Mouse (Mus musculus) CH12.LX (cell line): ENCODE results near the gene Ndufa8.

Experiments
- CTCF ChIP-seq, 2 experiments: IDR thresholded peaks in 1 of 2; conservative IDR thresholded peaks in 1 of 2; 2 replicates each; pipeline ENCODE4 v1.5.1; 2011 to 2012; ENCODE audit warnings: low read depth in 2 of 2, low read length in 2 of 2, improper control_type of control experiment in 1 of 2, inconsistent platforms in 1 of 2, mild to moderate bottlenecking in 1 of 2, moderate library complexity in 1 of 2
- EP300 ChIP-seq: IDR thresholded peaks from 2 replicates; pipeline ENCODE4 v1.6.1; 2011; ENCODE audit warnings: low read length, improper control_type of control experiment
- ETS1 ChIP-seq: conservative IDR thresholded peaks from 2 replicates; pipeline ENCODE4 v1.6.1; 2012; ENCODE audit warnings: low read depth, mild to moderate bottlenecking, inconsistent platforms, low read length, improper control_type of control experiment, moderate library complexity
- POLR2A ChIP-seq: IDR thresholded peaks from 2 replicates; pipeline ENCODE4 v1.6.1; 2011; ENCODE audit warnings: low read depth, mild to moderate bottlenecking, improper control_type of control experiment, low read length
- SIN3A ChIP-seq: IDR thresholded peaks from 2 replicates; pipeline ENCODE4 v1.6.1; 2012; ENCODE audit warnings: low read length, improper control_type of control experiment, inconsistent platforms
- TCF12 ChIP-seq: IDR thresholded peaks from 2 replicates; pipeline ENCODE4 v1.6.1; 2014; ENCODE audit warnings: low read depth, mild to moderate bottlenecking, inconsistent platforms, low read length, improper control_type of control experiment

DNA sequence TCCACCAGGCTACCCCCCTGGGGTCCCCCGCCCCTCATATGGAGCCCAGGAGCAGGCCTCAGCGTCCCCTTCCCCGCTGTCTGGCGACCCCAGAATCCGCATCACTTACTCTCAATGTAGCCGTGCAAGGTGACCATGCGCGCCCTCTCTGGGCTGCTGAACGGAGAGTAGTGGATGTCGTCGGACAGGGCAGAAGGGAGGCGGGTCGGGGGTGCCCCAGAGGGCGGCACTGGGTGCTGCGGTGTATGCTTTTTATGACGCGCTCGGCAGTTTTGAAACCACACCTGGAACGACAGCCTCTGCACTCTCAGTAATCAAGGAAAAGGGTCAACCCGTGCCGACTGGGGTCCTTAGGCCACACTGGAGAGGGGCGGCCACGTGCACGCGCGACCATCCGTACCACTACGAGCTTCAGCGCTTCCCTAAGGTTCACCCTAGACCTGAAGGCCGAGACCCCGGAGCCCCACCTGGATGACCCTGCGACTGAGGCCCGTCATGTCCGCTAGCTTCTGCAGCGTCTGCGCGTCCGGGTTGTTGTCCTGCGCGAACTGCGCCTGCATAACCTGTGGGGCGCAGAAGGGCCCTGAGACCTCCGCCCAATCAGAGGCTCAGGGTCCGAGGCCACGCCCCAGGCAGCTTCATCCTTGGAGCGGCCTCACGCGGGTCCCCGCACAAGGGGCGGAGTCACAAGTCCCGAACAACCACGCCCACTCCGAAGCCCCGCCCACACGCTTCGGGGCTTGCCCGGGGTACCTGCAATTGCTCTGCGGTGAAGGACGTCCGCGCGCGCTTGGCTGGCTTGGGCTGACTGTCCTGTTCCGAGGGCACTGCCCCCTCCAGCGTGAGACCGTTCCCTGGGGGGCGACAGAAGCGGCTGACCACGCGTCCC, 41.9 kb upstream of the Ndufa8 start:
- TF ChIP-seq EP300 (no peak), POLR2A (peak; percentile 35; the same call in 1 of the 2 replicates), CTCF (conservative IDR thresholded peaks at IDR 0.05 in 1 of 2, IDR thresholded peaks at IDR 0.05 in 1 of 2; ENCODE audit: low read depth in 2 of 2, low read length in 2 of 2) (no peak), TCF12 (no peak), ETS1 (no peak), SIN3A (no peak)
